Mouse (Mus musculus): Measurements from ENCODE around the gene Rasl12. TPM values are rescaled to one million over a fixed set of nuclear protein-coding genes. Genes with fewer than 3 reads are reported as not detected.

Rasl12 gene
- not detected for polyA plus RNA-seq (2017; shearing (Covaris generic))

DNA sequence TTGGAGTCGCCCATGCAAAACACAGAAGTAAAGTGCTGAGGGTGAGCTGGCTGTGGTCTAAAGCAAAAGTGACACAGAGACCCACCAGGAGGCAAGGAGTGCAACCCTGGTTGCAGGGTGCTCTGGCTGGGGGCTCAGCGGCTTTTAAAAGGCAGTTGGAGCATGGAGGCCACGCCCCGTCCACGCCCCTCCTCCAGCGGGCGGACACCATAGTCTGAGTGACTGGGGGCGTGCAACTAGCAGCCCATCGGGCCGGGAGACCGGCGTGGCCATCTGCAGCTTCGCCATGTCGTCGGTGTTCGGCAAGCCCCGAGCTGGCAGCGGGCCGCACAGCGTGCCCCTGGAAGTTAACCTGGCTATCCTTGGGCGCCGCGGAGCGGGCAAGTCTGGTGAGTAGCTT, at the start of gene Rasl12:
Gene Rasl12, plus strand, starts transcription at position 228 of the 400 bp plus-strand sequence.

DNA sequence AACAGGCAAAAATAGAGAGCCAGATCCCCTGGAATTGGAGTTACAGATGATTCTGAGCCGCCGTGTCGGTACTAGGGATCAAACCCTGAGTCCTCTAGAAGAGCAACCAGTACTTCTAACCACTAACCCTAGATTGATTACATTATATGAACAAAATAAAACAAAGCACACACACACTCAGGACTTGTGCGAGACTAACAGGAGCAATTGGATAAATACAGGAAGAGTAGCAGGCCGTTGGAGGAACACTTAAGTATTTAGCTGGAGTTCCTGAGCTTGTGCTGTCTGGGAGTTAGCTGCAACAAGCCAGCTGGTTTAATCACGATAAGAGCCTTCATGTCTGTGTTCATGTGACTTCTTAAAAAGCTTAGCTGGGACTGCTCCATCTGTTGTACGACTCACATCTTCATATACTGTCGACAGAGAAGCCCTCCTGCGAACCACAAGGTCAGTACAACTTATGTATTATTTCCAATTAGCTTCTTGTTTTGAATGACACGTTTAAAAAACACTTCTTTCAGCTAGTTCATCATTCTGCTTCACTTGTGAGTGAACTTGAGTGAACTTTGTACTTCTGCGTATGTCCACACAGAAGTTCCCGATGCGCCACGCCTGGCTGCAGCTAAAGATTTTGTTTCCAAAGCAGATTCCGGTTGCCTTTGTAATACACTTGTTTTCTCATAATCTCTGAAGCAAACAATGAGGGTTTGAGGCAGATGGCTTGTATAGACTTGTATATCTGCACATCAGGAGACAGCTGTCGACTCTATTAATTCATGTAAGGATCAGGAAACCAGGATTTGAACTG, 37.5 kb upstream of the Rasl12 start, which contains the start of gene Ubap1l:
Gene Ubap1l, plus strand, starts transcription at position 401 of the 808 bp plus-strand sequence.

DNA sequence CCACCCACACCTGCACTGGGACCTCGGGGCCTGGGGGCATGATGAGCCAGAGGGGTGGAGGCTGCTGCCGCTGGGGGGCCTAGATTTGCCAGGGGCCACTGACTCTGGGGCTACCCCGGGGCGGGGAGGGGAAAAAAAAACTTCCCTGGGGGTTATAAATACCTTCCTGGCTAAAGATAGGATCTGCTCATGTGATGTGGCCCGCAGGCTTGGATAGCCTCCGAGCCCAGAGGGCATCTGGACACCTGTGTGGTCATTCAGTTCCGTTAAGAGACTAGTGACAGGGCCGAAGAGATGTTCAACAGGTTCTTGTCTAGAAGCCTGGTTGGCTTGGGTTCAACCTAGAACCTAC, 6.7 kb upstream of the Rasl12 start, which contains the start of gene Kbtbd13:
Gene Kbtbd13, minus strand, starts transcription at position 40 of the 352 bp plus-strand sequence.

DNA sequence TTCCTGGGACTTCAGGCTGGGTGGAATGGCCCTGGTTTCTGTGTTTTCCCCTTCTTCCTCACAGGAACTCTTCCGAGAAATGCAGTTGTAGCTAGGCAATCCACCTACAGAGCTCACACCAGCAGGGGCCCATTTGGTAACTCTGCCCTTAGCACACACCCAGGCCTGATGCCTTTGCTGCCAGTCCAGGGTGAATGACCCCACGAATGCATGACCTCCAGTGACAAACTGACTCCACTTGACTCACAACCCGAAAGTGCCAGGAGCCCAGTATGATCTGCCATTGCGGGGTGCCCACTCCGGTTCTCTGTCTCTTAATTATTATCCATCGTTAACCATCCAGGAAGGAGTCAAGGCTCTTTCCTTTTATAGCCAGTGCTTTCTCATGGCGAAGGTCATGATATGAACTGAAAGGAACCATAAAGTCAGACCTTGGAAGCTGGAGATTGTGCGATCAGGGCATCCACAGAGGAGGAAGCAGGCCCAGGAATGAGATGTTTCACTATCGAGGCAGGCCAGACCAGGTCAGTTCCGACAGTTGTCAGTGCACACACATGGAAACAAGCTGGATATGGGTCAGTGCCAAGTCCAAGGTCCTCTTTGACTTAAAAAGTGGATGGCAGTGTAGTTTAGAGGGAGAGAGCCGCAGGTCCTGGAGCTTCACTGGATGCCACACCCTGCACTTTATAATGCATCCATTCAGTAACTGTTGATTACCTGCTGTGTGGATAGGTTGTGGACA, 24.6 kb downstream of the Rasl12 start, which contains the start of gene Slc51b:
Gene Slc51b, minus strand, starts transcription at position 196 of the 742 bp plus-strand sequence.

DNA sequence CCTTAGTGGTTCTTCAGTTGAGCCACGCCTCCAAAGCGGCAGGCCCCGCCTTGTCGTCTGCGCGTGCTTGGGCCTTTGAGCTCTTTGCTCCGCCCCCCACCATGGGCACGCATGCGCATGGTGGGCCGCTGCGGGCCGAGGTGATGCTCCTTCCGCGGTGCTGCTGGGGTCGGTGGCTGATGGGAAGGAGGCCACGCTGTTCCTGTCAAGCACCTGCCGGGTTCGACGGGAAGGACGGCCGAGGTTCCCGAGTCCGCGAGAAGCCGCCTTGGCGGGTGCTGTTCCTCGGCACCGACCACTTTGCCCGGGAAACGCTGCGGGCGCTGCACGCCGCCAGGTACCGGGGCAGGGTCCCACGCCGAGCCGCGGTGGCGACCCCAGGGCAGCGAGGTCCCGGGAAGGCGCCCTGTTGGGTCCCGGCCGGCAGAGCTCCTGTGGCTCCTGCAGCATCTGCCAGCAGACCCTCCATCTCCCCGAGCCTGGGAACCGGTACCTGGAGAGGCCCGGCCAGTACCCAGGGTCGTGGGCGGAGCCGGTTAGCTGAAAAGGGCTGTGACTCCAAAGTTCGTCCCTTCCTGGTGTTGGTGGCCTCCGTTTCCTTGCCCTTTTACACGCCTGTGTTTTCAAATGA, 37.5 kb downstream of the Rasl12 start, which contains the start of gene Mtfmt:
Gene Mtfmt, plus strand, starts transcription at position 112 of the 631 bp plus-strand sequence.

DNA sequence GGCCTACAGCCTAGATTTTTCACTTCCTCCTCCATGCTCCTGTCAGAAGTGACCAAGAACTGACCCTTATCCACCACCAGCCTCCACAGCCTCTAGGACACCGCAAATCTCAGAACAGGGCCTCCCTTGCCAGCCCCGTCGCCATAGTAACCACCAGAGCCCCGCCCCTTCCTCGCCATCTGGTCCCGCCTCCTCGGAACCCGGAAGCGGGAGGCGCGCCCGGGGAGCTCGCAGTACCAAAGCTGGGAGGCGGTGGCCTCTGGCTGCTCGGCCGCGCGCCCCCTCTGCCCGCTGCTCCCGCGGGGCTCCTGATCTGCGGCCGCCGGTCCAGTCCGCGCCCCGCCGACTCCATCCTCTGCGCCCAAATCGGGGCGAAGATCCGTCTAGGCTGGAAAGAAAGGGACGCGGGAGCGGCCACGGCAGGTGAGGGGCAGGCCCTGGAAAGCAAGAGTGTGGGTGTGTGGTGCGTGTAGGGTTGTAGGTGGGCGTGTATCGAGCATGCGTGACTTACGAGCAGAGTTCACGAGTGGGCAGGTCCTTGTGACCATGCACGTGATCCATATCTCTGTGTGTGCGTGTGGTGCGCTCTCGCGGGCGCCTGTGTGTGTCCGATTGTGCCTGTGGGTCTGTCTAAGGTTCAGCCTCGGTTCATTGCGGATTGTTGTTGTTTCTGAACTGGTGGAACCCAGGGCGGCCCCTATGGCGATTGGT, 62.6 kb downstream of the Rasl12 start, which contains the start of gene Spg21:
Gene Spg21, plus strand, starts transcription at position 216 of the 711 bp plus-strand sequence.

Other genes with a start within 250 kb of the Rasl12 start
- 11.8 TPM for gene Parp16, start 203.2 kb upstream of the Rasl12 start, polyA plus RNA-seq (2017; shearing (Covaris generic))
- gene Cilp, start 133.3 kb upstream of the Rasl12 start, polyA plus RNA-seq (2017; shearing (Covaris generic)), result not detected
- gene Clpx, start 104.2 kb upstream of the Rasl12 start, polyA plus RNA-seq (2017; shearing (Covaris generic)), result 59.2 TPM
- gene Pdcd7, start 52.4 kb upstream of the Rasl12 start, polyA plus RNA-seq (2017; shearing (Covaris generic)), result 4.2 TPM
- not detected for gene Ubap1l, start 37.5 kb upstream of the Rasl12 start, polyA plus RNA-seq (2017; shearing (Covaris generic))
- not detected for gene Kbtbd13, start 6.9 kb upstream of the Rasl12 start, polyA plus RNA-seq (2017; shearing (Covaris generic))
- gene Slc51b, start 24.4 kb downstream of the Rasl12 start, polyA plus RNA-seq (2017; shearing (Covaris generic)), result not detected
- gene Mtfmt, start 37.3 kb downstream of the Rasl12 start, polyA plus RNA-seq (2017; shearing (Covaris generic)), result 47.0 TPM
- 109 TPM for gene Spg21, start 62.4 kb downstream of the Rasl12 start, polyA plus RNA-seq (2017; shearing (Covaris generic))
- not detected for gene Ankdd1a, start 121.7 kb downstream of the Rasl12 start, polyA plus RNA-seq (2017; shearing (Covaris generic))
- gene Plekho2, start 181.5 kb downstream of the Rasl12 start, polyA plus RNA-seq (2017; shearing (Covaris generic)), result 102 TPM
- gene Pif1, start 188.7 kb downstream of the Rasl12 start, polyA plus RNA-seq (2017; shearing (Covaris generic)), result 0.54 TPM
- gene Rbpms2, start 231.1 kb downstream of the Rasl12 start, polyA plus RNA-seq (2017; shearing (Covaris generic)), result 0.43 TPM

Data from inflammation-experienced regulatory T-cells, adult 16 weeks (primary cell).